Mouse (Mus musculus) adrenal gland (tissue): Measurements from ENCODE around the gene Vps41.

ENCODE experiments used
- intact Hi-C: fragments of 180-260 bp; cut with DNase I; formaldehyde crosslinking; loops from one replicate; pipeline ENCODE4 v1.15.1; 2025
- long read RNA-seq, 2 experiments: library from polyadenylated mRNA; unstranded; transcript quantifications; one replicate each; pipeline ENCODE4 v2.0.0; 2020; ENCODE audit warnings: borderline replicate concordance in 1 of 2; ENCODE audit not compliant: insufficient replicate concordance in 1 of 2

Gene Vps41
- long read RNA-seq, experiment 1, transcript Vps41-201 (29 exons, 3,199 nt), result major isoform, 22 of 43 reads
- long read RNA-seq, experiment 1, partial matches to known transcripts, result 17 of 43 reads
- long read RNA-seq, experiment 1, other reads (novel, unspliced or antisense), result 4 of 43 reads
- long read RNA-seq, experiment 2, transcript Vps41-201 (29 exons, 3,199 nt), result major isoform, 14 of 42 reads
- long read RNA-seq, experiment 2, partial matches to known transcripts, result 13 of 42 reads
- long read RNA-seq, experiment 2, other reads (novel, unspliced or antisense), result 15 of 42 reads

DNA sequence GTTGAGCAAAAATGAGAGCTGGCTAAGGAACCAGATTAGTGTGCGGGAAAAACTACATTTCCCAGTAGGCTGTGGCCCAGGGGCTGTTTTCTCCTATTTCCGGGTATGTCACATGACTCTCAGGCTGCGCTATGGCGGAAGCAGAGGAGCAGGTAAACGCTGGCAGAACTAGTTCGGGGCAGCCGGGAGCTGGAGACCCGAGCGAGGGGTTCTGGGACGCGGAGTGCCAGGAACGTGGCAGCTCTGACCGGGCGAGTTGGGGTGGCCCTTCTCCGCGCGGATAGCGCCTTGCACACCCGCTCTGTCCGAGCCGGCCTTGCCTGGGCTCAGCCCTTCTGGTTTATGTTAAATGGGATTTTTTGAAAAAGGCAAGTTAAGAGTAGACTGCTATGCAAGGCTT is at the start of gene Vps41:
Gene Vps41, plus strand, starts transcription at position 102 of the 400 bp plus-strand sequence.
- intact Hi-C loops, result no loop called here

DNA sequence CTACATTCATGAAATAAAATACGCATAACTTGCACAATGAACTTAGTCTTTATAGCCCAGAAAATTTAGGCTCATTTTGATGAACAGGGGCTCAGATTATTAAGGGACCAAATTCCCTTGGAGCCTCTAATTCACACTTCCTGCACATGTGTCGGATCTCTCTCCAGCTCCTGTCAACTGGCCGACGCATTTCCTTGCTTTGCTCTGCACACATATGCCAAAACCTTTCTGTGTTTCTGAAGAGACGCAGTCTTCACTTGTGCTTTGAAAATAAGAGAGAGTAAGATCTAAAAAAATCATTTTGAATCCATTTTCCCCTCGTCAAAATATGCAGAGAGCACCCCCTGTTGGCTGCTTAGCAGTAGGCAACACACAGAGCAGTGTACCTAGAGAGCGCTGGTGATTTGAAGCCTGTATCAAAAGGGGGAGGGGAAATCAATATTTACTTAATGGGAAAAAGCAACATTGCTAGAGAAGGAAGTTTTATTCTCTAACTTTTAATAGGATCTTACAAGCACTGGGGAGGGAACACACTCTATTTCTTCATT is 18.5 kb upstream of the Vps41 start:
- intact Hi-C loops, result no loop called here

DNA sequence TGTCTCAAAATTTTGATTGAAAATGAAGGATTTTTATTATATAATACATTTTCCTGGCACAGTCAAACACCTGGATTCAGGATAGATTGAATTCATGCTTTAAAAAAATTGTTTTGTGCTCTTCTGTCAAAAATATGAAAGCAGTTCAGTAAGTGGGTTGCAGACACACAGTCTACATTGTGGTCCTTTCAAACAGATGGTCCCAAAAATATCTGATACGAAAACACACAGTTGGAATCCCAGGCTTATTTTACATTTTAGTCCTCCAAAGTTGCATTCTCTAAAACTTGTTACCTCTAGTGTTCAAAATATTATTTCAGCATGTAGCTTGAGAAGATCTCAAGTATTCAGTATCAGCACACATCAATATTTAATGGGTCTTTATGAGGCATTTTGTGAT is 5.4 kb upstream of the Vps41 start:
- intact Hi-C loops, result no loop called here

DNA sequence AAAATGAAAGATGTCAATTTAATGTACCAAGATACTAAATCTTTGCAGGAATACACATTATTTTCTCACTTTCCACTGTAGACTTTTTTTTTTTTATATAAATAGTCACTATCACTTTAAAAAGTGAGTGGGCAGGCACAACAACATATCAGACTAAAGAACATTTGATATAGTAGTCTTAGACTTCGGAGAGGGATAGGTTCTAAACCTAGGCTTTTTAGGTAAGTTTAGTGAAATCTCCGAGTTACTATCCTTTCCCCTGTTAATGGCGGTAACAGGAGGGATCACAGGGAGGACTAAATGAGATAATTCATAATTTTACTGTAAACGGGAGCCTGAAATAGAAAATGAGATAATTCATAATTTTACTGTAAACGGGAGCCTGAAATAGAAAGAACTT is 379 bp upstream of the Vps41 start:
- intact Hi-C loops, result no loop called here

DNA sequence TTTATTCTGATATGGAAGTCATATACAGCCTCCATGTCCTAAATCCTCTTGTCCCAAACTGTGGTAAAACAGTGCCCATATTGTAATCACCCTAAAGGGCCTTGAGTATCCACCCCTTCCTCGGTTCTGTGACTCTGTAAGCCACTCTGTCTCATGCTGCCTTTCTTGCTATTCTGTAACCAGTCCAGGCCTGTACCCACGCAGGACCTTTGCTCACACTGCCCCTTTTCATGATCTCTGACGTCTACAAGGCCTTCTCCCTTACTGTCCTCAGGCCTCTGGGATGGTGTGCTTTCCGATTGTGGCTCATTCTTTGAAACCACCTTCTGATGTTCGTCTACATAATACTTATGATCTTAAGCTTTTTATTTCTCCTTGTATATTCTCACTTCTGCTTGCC is 1.4 kb downstream of the Vps41 start:
- intact Hi-C loops, result no loop called here

DNA sequence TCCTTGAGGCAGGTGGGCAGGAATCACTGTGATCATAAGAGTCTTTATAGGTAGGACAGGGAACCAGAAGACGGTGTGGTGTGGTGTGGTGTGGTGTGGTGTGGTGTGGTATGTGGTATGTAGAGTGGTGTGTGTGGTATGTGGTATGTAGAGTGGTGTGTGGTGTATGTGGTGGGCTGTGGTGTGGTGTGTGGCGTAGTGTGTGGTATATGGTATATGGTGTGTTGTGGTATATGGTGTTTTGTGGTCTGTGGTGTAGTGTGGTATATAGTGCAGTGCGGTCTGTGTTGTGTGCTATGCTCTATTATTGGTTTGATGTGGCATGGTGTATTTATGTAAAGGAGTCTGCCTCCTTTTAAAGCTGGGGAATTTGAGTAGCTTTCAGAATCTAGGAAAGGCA is 13.6 kb downstream of the Vps41 start:
- intact Hi-C loops, result no loop called here

DNA sequence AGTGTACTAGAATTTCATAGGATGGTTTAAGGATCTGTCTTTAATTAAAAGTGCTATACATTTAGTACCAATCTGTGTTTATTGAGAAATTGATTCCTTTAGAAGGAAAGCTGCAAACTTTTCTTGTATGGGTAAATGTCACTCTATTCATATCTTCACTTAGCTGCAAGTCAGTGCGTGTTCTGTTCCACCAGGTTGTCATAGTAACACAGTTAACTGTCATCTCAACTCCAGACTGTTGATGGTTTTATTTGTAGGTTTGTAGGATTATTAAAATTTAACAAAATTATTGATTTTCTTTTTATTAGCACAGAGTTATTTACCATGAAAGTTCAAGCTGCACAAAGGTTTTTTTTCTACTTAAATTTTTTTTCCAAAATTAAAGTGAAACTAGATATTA is 19.5 kb downstream of the Vps41 start:
- intact Hi-C loops, result no loop called here

DNA sequence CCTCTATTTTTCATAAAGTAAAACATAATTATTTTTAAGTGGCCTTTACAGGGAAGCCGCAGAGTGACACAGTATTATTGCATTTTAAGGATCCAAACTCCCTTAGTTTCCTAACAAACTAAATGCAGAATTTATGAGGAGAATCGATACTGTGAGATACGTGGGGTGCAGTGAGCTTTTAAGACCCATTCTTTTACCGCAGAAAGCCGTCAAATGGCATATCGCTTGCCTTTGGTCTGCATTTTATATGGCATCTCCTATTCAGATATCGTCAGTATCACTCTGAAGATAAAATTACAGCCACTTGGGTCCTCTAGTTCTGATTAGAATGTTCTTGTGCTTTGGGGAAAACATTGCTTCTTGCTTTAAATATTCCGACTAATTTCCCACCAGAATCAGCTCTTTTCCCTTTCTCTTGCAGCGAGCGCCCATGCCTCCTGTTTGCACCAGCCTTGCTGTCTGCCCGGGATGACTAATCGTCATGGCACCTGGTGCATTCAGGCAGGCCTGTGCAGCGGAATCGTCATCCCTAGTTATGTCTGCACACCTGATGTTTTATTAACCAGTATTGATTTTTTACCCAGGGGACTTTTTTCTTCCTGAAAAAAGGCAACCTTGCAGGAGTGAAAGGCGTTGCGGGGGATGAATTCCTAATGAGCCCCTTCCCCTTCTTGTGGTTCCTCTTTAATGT is 26.6 kb downstream of the Vps41 start:
- intact Hi-C loops, result no loop called here

DNA sequence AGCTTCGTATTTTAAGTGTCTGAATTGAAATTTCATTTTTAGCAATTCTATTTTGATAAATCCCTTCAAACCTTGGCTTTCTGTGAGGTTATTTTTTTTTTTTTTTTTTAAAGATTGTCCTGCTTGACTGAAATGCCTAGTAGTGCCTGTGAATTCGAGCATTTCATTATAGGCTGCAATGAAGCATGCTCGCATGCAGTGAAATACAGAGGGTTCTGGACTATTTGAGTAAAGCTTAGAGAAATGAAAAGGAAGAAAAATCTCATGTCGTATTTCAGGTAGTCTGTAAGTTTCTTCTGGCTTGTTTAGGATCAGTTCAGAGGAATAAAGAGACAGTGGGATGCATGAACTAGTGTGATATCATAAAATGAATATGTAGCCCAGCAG is 27.2 kb downstream of the Vps41 start:
- intact Hi-C loops, result no loop called here

DNA sequence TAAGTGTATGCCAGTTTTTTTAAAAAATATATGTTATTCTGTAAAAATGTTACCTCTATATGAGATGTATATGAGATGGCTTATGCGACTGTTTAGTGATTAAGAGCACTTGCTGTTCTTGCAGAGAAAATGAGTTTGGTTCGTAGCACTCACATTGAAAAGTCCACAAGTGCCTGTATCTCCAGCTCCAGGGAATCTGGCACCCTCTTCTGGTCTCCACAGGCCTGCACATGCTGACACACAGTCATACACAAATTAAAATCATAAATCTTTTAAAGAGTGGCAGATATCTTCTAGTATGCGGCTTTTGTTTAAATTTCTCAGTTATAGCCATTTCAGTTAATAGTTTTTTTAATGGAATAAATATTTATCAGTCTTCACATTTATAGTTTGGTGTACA is 40.9 kb downstream of the Vps41 start:
- intact Hi-C loops, result no loop called here

DNA sequence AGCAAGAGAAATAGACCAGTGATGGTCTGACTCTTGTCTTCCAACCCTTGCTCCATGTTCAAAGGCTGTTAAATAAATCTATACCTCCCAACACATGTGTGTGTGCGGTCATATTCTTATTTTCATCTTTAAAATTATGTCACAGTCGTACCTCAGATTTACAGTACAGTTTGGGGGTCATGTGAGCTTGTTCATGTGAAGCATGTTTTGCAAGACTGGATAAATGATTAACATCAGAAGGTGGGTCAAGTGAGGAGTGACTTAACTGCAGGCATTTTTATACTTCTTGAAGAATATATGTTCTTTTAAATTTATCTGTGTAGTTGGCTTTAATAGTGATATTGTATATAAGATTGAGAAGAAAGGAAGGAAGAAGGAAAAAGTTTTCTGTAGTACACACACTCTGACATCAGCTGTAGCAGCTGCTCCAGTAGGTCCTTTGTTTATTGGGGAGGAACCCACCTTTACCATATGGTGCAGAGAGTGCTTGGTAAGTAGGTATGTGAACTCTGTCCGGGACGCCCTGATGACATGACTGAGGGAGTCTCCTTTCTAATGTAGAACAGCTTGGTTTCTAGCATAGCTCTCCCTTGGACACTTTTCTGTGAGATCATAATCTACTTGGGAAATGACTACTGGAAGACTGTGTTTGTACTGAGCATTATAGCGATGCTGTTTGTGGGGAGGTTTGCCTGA is 42.4 kb downstream of the Vps41 start:
- intact Hi-C loops, result no loop called here

DNA sequence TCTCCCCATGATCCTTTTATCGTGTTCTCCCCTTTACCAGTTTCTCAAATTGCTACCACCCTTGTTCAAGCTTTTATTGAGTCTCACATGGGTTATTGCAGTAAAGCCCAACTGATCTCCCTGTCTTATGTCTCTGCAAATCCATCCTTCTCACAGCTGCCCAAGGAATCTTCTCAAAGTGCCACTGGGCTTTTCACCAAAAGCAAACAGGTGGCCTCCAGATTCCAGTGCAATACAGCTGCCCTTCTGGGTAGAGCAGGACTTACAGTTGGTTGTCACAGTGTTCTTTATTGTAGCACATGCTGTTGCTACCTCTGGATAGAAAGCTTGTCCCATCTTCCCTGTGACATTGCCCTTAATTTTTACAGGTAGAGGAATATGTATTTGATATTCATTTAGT is 44.4 kb downstream of the Vps41 start:
- intact Hi-C loops, result no loop called here

DNA sequence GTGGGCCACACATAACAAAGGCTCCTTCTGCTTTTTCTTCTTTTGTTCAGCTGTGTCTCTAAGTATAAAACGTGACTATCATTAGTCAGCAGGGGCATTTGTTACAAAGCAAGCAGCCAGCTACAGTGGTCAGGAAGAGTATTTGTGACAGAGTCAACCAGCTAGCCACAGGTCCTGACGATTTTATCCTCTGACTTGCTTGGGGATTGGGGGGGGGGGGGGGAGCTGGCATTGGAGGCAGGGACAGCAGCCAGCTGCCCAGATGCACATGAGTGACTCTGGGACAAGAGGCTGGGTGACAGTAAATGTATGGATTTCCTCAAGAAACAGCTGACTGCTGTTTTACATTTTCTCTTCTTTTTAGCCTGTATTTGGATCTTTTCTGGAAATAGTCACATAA is 50.8 kb downstream of the Vps41 start:
- intact Hi-C loops, result no loop called here

DNA sequence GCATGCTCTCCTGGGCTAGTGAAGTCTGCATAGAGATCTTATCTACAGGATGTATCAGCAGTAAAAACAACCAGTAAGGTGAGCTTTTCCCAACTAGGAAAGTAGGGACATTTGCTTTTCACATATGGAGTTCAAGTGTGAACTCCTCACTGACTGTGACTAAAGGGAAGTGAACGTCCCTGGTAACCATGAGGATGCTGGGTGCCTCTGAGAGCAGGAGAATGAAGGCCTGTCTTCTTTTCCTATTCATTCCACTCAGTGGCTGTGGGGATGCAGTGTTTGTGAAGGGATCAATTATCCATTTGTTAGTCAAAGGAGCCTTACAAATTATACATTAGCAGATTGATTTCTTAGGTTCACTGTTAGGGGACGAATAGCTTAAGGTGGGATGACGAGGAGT is 51.4 kb downstream of the Vps41 start:
- intact Hi-C loops, result no loop called here

DNA sequence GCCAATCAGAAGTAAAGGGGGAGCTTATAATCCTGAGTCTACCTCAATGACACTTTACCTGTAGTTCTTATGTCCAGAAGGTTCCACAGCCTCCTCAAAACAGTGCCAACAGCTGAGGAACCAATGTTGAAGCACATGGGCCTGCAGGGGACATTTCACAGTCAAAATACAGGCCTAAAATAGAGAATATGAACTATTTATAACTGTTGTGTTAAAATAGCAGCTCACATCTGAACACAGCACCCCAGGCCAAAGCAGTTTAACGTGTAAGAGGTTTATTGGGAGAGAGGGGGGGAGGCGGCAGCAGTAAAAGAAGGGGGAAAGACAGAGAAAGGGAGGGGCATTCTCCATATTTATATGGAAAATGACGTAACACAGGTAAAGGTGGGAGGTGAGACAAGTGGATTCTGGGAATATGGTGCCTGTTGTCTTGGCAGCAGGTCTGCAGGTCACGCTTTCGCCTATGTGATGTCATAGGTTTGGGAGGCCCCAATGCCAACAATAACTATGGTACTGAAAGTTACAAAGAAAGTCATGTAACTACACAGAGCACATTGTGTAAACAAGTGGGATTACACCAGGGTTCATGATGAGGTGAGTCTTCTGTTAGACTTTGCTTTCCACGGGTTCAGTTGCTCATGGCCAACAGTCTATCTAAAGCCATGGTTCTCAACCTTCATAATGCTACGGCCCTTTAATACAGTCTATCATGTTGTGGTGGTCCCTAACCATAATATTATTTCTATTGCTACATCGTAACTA is 56.5 kb downstream of the Vps41 start:
- intact Hi-C loops, result no loop called here

DNA sequence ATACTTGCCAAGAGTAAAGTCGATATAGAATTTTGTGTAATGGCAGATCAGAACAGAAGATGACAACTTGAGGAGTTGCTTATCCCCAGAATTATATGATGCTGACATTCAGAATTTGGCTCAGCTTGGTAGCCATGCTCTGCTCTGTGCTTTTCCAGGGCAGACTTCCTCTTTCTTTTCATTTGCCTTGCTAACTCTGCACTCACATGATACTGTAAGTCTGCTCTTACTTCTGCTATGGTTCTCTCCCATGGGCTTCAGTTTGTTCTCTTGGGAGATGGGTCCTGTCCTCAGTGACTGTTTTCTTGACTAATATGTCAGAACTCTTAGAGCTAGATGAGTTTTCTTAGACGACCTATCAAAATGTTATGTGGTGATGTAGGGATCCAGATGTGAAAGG is 64.2 kb downstream of the Vps41 start:
- intact Hi-C loops, result no loop called here

DNA sequence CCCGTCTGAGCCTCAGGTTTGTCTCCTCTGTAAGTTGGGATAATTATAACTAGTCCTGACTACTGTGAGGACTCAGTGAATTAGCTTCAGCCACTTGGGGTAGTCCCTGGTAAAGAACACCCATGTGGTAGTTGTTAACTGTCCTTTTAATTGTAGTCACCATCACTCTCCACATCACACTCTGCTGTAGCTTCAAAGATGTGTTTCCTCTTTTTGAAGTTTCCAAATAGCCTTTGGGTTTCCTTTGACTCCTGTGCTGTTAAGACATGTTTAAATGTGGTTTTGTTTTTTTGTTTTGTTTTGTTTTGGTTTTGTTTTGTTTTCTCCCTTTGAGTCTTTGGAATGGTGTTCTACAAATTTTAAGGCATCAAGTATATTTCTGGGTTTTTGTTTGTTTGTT is 68.6 kb downstream of the Vps41 start:
- intact Hi-C loops, result no loop called here

DNA sequence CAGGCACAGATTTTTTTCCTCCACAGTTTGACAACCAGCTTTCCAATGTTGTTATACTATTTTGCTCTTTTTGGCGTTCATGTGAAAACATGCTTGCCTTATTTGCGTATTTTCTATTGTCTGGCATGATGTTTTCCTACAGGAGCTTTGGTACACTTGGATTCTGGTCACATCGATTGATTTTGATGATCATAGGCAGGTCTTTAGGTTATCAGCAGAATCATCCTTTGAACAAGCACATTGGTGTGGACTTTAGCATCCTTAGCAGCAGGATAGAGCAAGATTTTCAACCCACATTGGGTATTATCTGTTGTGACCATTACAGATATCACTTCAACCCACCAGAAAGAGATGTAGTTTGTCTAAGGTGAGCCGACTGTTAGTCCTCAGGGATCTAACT is 71.0 kb downstream of the Vps41 start:
- intact Hi-C loops, result no loop called here

DNA sequence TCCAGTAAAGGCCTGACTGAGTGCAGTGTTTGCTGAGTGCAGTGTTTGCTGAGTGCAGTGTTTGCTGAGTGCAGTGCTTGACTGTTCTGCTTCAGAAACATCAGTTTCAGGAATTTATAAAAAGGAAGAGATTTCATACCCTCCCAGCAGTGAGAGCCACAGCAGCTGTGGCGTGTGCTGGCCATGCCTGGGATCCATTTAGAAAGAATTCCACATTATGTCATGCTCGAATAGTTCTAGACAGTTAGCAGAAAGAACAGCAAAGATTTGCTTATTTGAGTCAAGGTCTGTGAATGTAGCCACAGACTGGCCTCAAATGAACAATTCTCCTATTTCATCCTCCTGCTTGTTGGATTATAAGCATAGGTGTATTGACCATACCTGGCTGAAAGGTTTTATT is 71.6 kb downstream of the Vps41 start:
- intact Hi-C loops, result no loop called here

DNA sequence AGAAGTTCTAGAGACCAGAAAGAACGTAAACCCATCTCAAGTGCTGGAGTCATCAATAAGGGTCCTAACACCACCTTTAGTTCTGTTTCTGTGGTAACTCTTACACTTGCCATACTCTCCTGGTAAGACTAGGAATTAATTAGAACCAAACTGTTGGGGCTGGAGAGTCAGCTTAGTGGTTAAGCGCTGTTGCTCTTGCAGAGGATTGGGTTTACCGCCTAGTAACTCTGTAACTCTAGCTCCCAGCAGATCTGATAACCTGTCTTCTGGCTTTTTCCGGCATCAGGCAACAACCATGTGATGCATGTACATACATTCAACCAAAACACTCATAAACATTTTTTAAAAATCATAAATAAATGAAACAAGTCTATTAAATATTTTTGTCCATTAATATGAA is 72.6 kb downstream of the Vps41 start:
- intact Hi-C loops, result no loop called here

DNA sequence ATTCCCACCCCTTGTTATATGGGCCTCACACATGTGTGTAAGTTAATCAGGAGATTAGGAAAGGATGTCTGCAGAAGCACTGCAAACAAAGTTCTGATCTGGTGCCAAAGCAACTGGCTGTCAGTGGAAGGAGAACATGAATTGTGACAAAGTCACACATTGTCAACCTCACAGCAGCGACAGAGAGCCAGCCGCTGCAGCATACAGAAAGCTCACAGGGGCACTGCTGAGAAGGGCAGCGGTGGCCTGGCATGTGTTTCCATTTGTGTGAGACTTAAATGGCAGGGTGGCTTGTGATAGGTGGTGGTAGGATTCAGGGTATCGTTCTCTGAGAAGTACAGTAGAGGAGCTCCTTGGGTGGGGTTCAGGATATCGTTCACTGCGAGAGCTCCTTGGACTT is 73.0 kb downstream of the Vps41 start:
- intact Hi-C loops, result no loop called here

DNA sequence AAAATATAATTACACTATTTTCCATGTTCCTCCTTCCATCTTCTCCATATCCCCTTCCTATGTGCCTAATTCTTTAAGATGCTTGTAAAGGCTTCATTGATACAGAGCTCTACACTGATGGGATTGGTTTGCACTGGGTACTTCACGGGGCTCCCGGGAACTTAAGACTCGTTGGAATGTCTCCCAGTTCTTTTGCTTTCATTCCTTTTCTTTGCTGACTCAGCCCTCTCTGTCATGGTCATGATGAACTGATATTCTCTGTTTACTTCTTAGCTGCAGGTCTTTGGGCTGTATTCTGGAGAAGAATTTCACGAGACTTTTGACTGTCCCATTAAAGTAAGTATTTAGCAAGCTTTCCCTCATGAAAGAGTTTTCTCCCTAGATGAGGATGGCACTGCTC is 74.2 kb downstream of the Vps41 start:
- intact Hi-C loops, result no loop called here
